Mouse (Mus musculus) limb, embryonic 12.5 days (tissue): ENCODE results near the gene Mef2d. TPM values are rescaled to one million over a fixed set of nuclear protein-coding genes. Genes with fewer than 3 reads are reported as not detected.

Experiments
- ATAC-seq: fragments of 200-750 bp; cut with Nextera tagmentation; 2 replicates; pipeline ENCODE4 v1.8.0; 2017; ENCODE audit warnings: low read depth, moderate TSS enrichment; ENCODE audit not compliant: insufficient number of reproducible peaks, insufficient read depth, low FRiP score, low TSS enrichment
- H3K27ac ChIP-seq: fragments of 300-500 bp; sonication (generic); 2 replicates; pipeline ENCODE4 v1.5.1; 2016; ENCODE audit warnings: mild to moderate bottlenecking, moderate library complexity
- H3K27me3 ChIP-seq: fragments of 300-500 bp; sonication (generic); 2 replicates; pipeline ENCODE4 v1.6.1; 2016; ENCODE audit warnings: mild to moderate bottlenecking, moderate library complexity
- H3K36me3 ChIP-seq: fragments of 300-500 bp; sonication (generic); 2 replicates; pipeline ENCODE4 v1.6.1; 2016; ENCODE audit warnings: mild to moderate bottlenecking, moderate library complexity
- H3K4me1 ChIP-seq: fragments of 300-500 bp; sonication (generic); replicated peaks from 2 replicates; pipeline ENCODE4 v1.6.1; 2016
- H3K4me2 ChIP-seq: fragments of 300-500 bp; sonication (generic); 2 replicates; pipeline ENCODE4 v1.6.1; 2016; ENCODE audit warnings: mild to moderate bottlenecking, moderate library complexity
- H3K4me3 ChIP-seq: fragments of 300-500 bp; sonication (generic); replicated peaks from 2 replicates; pipeline ENCODE4 v1.5.1; 2016; ENCODE audit warnings: mild to moderate bottlenecking
- H3K9ac ChIP-seq: fragments of 300-500 bp; sonication (generic); replicated peaks from 2 replicates; pipeline ENCODE4 v1.6.1; 2016; ENCODE audit warnings: mild to moderate bottlenecking, moderate library complexity
- H3K9me3 ChIP-seq: fragments of 300-500 bp; sonication (generic); 2 replicates; pipeline ENCODE4 v1.6.1; 2016; ENCODE audit warnings: mild to moderate bottlenecking, moderate library complexity
- WGBS: fragments of 180-500 bp; shearing (Covaris S2); methylation state at CpG from one replicate; pipeline ENCODE4 v1.1.7; 2016; 5-methylcytosine and 5-hydroxymethylcytosine counted together
- polyA plus RNA-seq: library from polyadenylated mRNA; unstranded; fragments of >200 nt; fragmentation: Nextera tagmentation; extraction: Ambion mirVana; gene quantifications from 2 replicates; pipeline ENCODE4 v1.2.1, GENCODE M21; 2016

Mef2d gene
- polyA plus RNA-seq, 1 experiment from 2014 or later: 12.1 TPM

DNA sequence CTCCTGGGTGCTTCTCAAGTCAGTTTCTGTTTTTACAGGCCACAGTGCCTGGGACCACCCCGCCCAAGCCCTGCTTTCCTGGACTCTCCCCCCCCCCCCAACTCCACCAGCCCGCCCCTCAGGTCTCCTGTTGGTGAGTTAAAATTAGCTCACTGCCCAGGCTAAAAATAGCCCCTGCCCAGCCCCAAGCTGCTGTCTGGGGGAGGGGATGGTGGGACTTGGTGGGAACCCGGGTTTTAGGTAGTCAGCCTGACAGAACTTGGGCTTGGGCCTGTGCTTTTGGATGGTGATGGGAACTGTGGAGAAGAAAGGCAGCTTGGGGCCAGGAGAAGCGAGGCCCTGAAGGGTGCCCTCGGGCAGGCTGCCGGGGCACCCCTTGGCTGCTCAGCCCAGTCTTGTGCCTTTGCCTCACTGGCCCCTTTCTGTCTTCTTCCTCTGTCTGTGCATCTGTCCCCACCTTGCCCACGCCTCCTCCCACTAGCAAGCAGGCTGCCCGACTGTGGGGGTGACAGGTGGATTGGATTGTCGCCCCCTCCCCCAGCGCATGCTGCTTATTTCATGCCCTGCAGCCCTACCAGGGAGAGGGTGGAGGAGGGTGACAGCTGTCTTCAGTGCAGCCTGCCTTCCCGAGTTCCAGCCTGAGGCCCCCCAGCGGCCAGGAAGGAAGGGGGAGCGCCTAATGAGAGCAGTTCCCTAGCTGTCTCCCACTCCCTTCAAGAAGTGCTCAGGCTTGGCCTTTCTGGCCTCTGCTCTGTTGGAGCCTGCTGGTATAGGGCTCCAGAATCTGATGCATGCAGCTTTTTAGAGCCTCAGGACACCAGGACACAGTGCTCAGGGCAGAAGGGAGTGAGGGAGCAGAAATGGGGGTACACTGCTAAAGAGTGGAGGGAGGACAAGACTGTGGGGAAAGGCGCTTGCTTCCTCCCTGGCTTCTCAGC lies 8.2 kb downstream of the Mef2d start:
- H3K36me3 ChIP-seq: peaks cover 14% of the 10 kb centered on the region
- H3K9me3 ChIP-seq: no peaks in the 10 kb centered on the region
- peaks cover 68% of the 10 kb centered on the region for H3K4me1 ChIP-seq
- H3K27me3 ChIP-seq: no peaks in the 10 kb centered on the region
- ATAC-seq: peak; percentile 45
- H3K9ac ChIP-seq: peak overlapping the region; percentile 37
- H3K4me2 ChIP-seq: peak overlapping the region; percentile 45
- H3K27ac ChIP-seq: peak overlapping the region; percentile 76
- H3K4me3 ChIP-seq: peak overlapping the region; percentile 1; the same call in 1 of the 2 replicates
- 16% methylated on average over 14 of the region's 14 CpGs for WGBS

DNA sequence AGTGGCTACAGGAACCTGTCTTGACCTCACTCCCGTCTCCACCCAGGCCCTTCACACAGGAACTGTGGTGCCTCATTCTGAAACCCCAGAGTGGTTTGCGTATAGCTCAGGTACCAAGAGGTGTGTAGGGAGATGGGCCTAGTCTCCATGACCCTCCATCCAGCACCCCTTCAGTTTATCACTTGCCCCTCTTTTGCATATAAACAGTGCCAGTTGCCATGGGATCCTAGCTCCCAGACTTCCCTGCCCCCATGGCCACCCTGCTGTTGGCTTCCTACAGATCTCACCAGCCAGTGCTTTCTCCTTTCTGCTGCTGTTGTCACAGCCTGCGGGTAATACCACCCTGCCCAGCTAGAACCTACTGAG lies 8.8 kb downstream of the Mef2d start:
- peaks cover 61% of the 10 kb centered on the region for H3K4me1 ChIP-seq
- peaks cover 17% of the 10 kb centered on the region for H3K36me3 ChIP-seq
- ATAC-seq: peak; percentile 17; the same call in 1 of the 2 replicates
- H3K9ac ChIP-seq: peak overlapping the region; percentile 37; the same call in 1 of the 2 replicates
- H3K27ac ChIP-seq: 0 out of 2 replicates have a peak overlapping the region, but pooled peaks have one; percentile 23
- peak overlapping the region; percentile 45; the same call in 1 of the 2 replicates for H3K4me2 ChIP-seq
- 53% methylated on average over 3 of the region's 3 CpGs for WGBS
- no peaks in the 10 kb centered on the region for H3K9me3 ChIP-seq
- H3K27me3 ChIP-seq: no peaks in the 10 kb centered on the region
- H3K4me3 ChIP-seq: 0 out of 2 replicates have a peak overlapping the region, but pooled peaks have one; percentile 1

DNA sequence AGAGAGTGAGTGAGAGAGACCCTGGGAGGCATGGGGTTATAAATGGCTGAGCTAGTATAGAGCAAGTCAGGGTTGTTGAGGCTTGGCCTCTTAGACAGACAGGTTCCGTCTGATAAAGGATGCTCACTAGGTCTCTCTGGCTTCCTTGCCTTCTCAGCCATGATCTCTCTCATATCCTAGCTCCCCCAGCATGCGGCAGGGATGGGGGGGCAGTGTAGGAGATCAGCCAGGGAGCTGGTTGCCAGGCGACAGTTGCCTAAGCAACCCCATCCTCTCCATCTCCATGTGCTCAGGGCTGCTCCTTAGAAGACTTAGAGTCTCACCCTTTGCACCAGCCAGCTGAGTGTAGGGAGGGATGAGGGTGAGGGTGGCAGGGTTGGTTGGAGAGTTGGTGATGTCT lies 9.9 kb downstream of the Mef2d start:
- H3K4me1 ChIP-seq: peaks cover 50% of the 10 kb centered on the region

DNA sequence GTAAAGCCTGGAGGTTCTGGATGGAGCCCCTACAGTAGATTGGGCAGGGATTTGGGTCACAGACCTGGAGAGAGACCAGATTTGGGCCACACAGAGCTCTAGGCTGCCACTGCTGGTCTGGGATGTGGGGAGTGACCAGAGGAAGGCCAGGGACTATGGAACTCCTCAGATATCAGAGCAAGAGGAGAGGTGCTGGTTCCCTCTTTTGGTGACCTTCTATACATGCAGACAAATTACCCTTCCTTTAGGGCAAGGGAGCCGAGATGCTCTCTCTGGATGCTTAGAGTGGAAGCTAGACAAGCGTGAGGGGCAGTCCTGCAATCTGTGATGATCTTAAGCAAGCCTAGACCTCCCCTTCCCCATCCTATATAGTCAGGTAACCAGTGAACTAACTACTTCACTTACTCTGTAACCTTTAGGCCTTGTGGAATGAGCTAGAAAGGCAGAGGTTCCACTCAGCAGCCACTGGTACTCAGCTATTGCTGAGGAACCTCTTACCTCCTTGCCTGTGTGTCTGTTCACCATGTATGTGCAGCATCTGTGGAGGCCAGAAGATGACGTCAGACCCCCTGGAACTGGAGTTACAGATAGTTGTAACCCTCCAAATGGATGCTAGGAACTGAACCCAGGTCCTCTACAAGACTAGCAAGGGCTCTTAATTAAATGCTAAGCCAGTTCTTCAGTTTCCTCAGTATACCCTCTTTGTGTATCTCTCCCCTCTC lies 11.3 kb downstream of the Mef2d start:
- peaks cover 45% of the 10 kb centered on the region for H3K4me1 ChIP-seq
- H3K4me2 ChIP-seq: no peak overlapping the region
- WGBS: 87% methylated on average over 3 of the region's 3 CpGs
- no peaks in the 10 kb centered on the region for H3K9me3 ChIP-seq
- no peak overlapping the region for H3K27ac ChIP-seq
- no peak overlapping the region for H3K4me3 ChIP-seq
- no peak overlapping the region for H3K9ac ChIP-seq
- no peaks in the 10 kb centered on the region for H3K27me3 ChIP-seq
- H3K36me3 ChIP-seq: peaks cover 39% of the 10 kb centered on the region
- no peak for ATAC-seq

More for the DNA sequence above, 9.9 kb downstream of the Mef2d start:
- Histone ChIP-seq H3K4me2 (no peak overlapping the region), H3K27ac (no peak overlapping the region), H3K9me3 (no peaks in the 10 kb centered on the region), H3K9ac (no peak overlapping the region), H3K27me3 (no peaks in the 10 kb centered on the region), H3K36me3 (peaks cover 28% of the 10 kb centered on the region), H3K4me3 (no peak overlapping the region)
- WGBS: 58% methylated on average over 3 of the region's 3 CpGs
- no peak for ATAC-seq

DNA sequence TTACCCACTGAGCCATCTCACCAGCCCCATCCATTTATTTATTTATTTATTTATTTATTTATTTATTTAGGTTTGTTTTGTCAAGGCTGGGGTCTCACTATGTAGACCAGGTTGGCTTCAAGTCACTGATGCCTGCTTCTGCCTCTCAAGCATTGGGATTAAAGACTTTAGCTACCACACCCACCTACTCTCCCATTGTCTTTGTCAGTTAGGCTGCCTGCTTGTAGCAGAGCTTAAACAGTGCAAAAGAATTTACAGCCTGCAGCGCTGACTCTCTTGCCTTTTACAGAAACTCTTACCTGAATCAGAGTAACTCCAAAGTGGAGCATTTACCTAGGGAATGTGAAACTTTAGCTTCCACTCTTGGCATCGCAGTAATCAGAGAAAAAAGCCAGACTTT lies 12.1 kb downstream of the Mef2d start:
- 74% methylated on average over 2 of the region's 2 CpGs for WGBS

DNA sequence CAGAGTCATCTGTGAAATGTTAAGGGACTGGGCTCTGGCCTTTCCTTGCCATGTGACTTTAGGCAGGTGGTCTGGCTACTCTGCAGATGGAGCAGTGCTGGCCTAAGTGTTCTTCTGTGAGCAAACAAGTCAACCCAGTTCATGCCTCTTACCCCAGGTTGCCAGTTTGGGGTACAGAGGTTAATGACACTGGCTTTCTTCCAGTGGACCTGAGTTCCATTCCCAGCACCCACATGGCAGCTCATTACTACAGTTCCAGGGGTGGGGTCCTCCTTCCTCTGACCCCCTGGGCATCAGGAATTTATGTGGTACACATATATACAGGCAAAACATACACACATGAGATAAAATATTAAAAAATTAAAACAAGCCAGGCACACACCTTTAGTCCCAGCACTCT lies 14.6 kb downstream of the Mef2d start:
- Histone ChIP-seq H3K4me3 (no peak overlapping the region), H3K9ac (no peak overlapping the region), H3K9me3 (no peaks in the 10 kb centered on the region), H3K4me1 (peaks cover 12% of the 10 kb centered on the region), H3K4me2 (no peak overlapping the region), H3K27me3 (no peaks in the 10 kb centered on the region), H3K27ac (no peak overlapping the region), H3K36me3 (peaks cover 72% of the 10 kb centered on the region)
- ATAC-seq: no peak

More for the DNA sequence above, 12.1 kb downstream of the Mef2d start:
- H3K27me3 ChIP-seq: no peaks in the 10 kb centered on the region
- peaks cover 47% of the 10 kb centered on the region for H3K36me3 ChIP-seq
- ATAC-seq: no peak
- peaks cover 37% of the 10 kb centered on the region for H3K4me1 ChIP-seq
- no peak overlapping the region for H3K4me2 ChIP-seq
- no peak overlapping the region for H3K27ac ChIP-seq
- H3K4me3 ChIP-seq: no peak overlapping the region
- H3K9me3 ChIP-seq: no peaks in the 10 kb centered on the region
- H3K9ac ChIP-seq: no peak overlapping the region

DNA sequence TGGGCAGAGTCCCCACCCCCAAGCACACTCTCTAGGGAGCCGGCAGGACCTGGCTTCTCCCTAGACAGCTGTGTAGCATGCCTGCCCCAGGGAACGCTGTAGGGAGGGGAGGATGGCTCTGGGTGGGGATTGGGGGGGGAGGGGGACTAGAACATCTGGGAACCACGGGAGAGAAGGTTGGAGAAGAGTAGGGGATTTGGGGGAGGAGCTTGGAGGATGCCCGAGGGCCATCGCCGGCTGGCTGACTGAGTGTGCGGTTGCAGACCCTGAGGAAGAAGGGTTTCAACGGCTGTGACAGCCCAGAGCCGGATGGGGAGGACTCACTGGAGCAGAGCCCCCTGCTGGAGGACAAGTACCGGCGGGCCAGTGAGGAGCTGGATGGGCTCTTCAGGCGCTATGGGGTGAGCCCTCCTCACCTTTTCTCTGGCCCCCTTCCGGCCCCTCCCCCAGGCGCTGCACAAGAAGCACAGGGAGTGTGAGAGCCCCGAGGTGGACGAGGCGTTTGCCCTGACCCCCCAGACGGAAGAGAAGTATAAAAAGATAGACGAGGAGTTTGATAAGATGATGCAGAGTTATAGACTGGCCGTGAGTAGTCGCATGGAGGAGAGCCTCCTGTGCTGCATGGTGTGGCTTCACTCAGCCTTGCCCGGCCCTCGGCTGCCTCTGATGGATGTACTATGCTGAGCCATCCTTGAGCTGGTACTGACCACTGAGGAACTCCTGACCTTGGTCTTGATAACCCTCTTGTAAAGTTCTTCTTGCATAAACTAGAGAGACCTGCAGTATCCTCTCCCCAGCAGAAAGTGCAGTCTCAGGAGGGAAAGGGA lies 15.8 kb downstream of the Mef2d start:
- peak overlapping the region; percentile 32; the same call in 1 of the 2 replicates for H3K4me2 ChIP-seq
- 19% methylated on average over 23 of the region's 23 CpGs for WGBS
- no peak overlapping the region for H3K9ac ChIP-seq
- ATAC-seq: 0 out of 2 replicates have a peak, but pooled peaks have one; percentile 27
- H3K9me3 ChIP-seq: no peaks in the 10 kb centered on the region
- H3K4me1 ChIP-seq: peaks cover 7% of the 10 kb centered on the region
- H3K27me3 ChIP-seq: no peaks in the 10 kb centered on the region
- no peak overlapping the region for H3K4me3 ChIP-seq
- H3K27ac ChIP-seq: no peak overlapping the region
- H3K36me3 ChIP-seq: peaks cover 84% of the 10 kb centered on the region

DNA sequence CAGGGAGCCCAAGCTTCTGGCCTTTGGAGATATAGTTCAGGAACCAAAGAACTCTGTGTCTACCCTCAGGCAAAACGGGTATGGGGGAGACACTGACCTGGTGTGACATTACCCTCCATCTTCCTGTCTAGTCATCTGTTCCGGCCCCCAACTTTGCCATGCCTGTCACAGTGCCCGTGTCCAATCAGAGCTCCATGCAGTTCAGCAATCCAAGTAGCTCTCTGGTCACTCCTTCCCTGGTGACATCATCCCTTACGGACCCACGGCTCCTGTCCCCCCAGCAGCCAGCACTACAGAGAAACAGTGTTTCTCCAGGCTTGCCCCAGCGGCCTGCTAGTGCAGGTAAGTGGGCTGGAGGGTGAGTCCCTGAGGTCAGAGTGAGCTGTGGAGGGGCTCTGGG lies 16.8 kb downstream of the Mef2d start:
- Histone ChIP-seq H3K27me3 (no peaks in the 10 kb centered on the region), H3K4me2 (no peak overlapping the region), H3K4me3 (no peak overlapping the region), H3K4me1 (peaks cover 7% of the 10 kb centered on the region), H3K9ac (no peak overlapping the region), H3K36me3 (peaks cover 88% of the 10 kb centered on the region), H3K9me3 (no peaks in the 10 kb centered on the region), H3K27ac (no peak overlapping the region)
- ATAC-seq: no peak
- WGBS: 88% methylated on average over 6 of the region's 6 CpGs

DNA sequence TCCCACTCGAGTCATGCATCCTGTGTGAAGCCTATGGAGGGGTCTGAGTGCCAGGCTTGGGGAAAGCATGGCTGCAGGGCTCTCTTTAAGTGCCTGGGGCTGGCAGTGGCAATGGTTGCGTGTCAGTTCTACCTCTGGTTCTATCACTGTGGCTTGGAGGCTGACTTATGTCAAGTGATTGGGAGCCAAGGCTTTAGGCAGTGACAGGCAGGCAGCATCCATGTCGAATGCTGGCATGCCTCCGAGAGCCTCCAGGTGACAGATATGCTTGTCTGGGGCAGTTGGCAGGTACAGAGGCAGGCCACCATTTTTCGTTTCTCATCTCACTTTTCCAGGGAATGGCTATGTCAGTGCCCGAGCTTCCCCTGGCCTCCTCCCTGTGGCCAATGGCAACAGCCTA lies 18.7 kb downstream of the Mef2d start:
- H3K4me1 ChIP-seq: peaks cover 7% of the 10 kb centered on the region

DNA sequence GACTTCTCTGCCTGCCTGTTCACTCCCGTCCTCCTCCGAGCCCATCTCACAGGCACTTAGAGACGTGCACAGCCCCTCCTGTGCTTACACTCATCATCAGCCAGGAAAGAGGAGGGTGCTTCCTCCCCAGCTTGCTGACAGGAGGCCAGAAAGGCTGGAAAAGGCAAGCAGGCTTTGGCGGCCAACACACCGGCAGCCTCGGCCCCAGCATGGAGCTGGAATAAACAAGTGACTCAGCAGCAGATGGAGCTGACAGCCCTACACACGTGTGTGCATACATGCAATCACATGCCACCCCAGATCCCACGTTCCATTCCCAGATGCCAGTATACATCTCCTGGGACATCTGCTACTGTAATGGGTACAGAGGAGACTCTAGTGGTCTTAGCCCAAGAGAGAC lies 20.1 kb downstream of the Mef2d start:
- ATAC-seq: no peak

More for the DNA sequence above, 18.7 kb downstream of the Mef2d start:
- no peak for ATAC-seq
- no peak overlapping the region for H3K4me2 ChIP-seq
- H3K27ac ChIP-seq: no peak overlapping the region
- H3K27me3 ChIP-seq: no peaks in the 10 kb centered on the region
- WGBS: 72% methylated on average over 6 of the region's 6 CpGs
- H3K9ac ChIP-seq: no peak overlapping the region
- H3K9me3 ChIP-seq: no peaks in the 10 kb centered on the region
- H3K36me3 ChIP-seq: peaks cover 94% of the 10 kb centered on the region
- H3K4me3 ChIP-seq: no peak overlapping the region

More for the DNA sequence above, 20.1 kb downstream of the Mef2d start:
- whole genome bisulfite sequencing: 85% methylated on average over 8 of the region's 8 CpGs
- H3K27ac ChIP-seq: no peak overlapping the region
- H3K4me2 ChIP-seq: no peak overlapping the region
- no peak overlapping the region for H3K9ac ChIP-seq
- no peaks in the 10 kb centered on the region for H3K27me3 ChIP-seq
- no peak overlapping the region for H3K4me3 ChIP-seq
- H3K4me1 ChIP-seq: peaks cover 7% of the 10 kb centered on the region
- H3K9me3 ChIP-seq: no peaks in the 10 kb centered on the region
- peaks cover 94% of the 10 kb centered on the region for H3K36me3 ChIP-seq
